Mouse (Mus musculus): ENCODE results near the gene Nup93.

Gene Nup93

GRCm38 (mm10) chr8:94268359-94268890 lies 54.1 kb downstream of the Nup93 start:
- in situ Hi-C loops (cut with MboI), result no loop called here

- in situ Hi-C loops (cut with MboI), result no loop called here
Observed at GRCm38 (mm10) chr8:94270309-94270708, 55.9 kb downstream of the Nup93 start.

GRCm38 (mm10) chr8:94271102-94271501 lies 56.7 kb downstream of the Nup93 start:
- in situ Hi-C loops (cut with MboI), result no loop called here

GRCm38 (mm10) chr8:94272612-94273011 lies 58.2 kb downstream of the Nup93 start:
- in situ Hi-C loops (cut with MboI), result no loop called here

GRCm38 (mm10) chr8:94273289-94273850 lies 59.0 kb downstream of the Nup93 start:
- in situ Hi-C loops (cut with MboI), result no loop called here

GRCm38 (mm10) chr8:94274030-94274429 lies 59.7 kb downstream of the Nup93 start:
- in situ Hi-C loops (cut with MboI), result no loop called here

GRCm38 (mm10) chr8:94278295-94278694 lies 63.9 kb downstream of the Nup93 start:
- in situ Hi-C loops (cut with MboI), result no loop called here

- in situ Hi-C loops (cut with MboI), result no loop called here
Observed at GRCm38 (mm10) chr8:94280001-94280613, 65.7 kb downstream of the Nup93 start.

- in situ Hi-C loops (cut with MboI), result no loop called here
Observed at GRCm38 (mm10) chr8:94282453-94282985, 68.2 kb downstream of the Nup93 start.

GRCm38 (mm10) chr8:94284204-94284603 lies 69.8 kb downstream of the Nup93 start:
- in situ Hi-C loops (cut with MboI), result no loop called here

GRCm38 (mm10) chr8:94290606-94291005 lies 76.2 kb downstream of the Nup93 start:
- in situ Hi-C loops (cut with MboI), result no loop called here

- in situ Hi-C loops (cut with MboI), result no loop called here
Observed at GRCm38 (mm10) chr8:94292072-94292471, 77.7 kb downstream of the Nup93 start.

- in situ Hi-C loops (cut with MboI), result no loop called here
Observed at GRCm38 (mm10) chr8:94292626-94293025, 78.3 kb downstream of the Nup93 start.

- in situ Hi-C loops (cut with MboI), result no loop called here
Observed at GRCm38 (mm10) chr8:94295687-94296086, 81.3 kb downstream of the Nup93 start.

- in situ Hi-C loops (cut with MboI), result no loop called here
Observed at GRCm38 (mm10) chr8:94296312-94296991, 82.1 kb downstream of the Nup93 start.

GRCm38 (mm10) chr8:94297101-94297500 lies 82.7 kb downstream of the Nup93 start:
- in situ Hi-C loops (cut with MboI), result no loop called here

- in situ Hi-C loops (cut with MboI), result no loop called here
Observed at GRCm38 (mm10) chr8:94300809-94301208, 86.4 kb downstream of the Nup93 start.

- in situ Hi-C loops (cut with MboI), result no loop called here
Observed at GRCm38 (mm10) chr8:94304412-94304811, 90.0 kb downstream of the Nup93 start.

- in situ Hi-C loops (cut with MboI), result no loop called here
Observed at GRCm38 (mm10) chr8:94306989-94307513, 92.7 kb downstream of the Nup93 start.

- in situ Hi-C loops (cut with MboI), result no loop called here
Observed at GRCm38 (mm10) chr8:94307652-94308051, 93.3 kb downstream of the Nup93 start.

- in situ Hi-C loops (cut with MboI), result no loop called here
Observed at GRCm38 (mm10) chr8:94314069-94314468, 99.7 kb downstream of the Nup93 start.

GRCm38 (mm10) chr8:94317249-94317648 lies 102.9 kb downstream of the Nup93 start:
- in situ Hi-C loops (cut with MboI), result no loop called here

- in situ Hi-C loops (cut with MboI), result no loop called here
Observed at GRCm38 (mm10) chr8:94317691-94318090, 103.3 kb downstream of the Nup93 start.

Measured in mature B cell (primary cell).